ENCODE assay signal across 8 mouse cellular contexts in genomic region chr17:71003112-71003511, GRCm38 (mm10). TPM values are rescaled to one million over a fixed set of nuclear protein-coding genes. Genes with fewer than 3 reads are reported as not detected.
DNase-seq lines count a peak whose midpoint lies in the region; ATAC-seq and TF ChIP-seq lines count a peak whose summit lies in the region.

No protein-coding gene starts in this region.

- peak overlapping the region; percentile 79 for H3K4me2 ChIP-seq in heart, embryonic 13.5 days
- H3K4me2 ChIP-seq in hindbrain, embryonic 11.5 days (replicated peaks; ENCODE audit: low read depth, low read length), result peak overlapping the region; percentile 38; the same call in 1 of the 2 replicates

- no peaks in the 10 kb centered on the region; the same call in 1 of the 2 replicates for H3K9me3 ChIP-seq in heart, embryonic 13.5 days
- H3K9me3 ChIP-seq in ES-E14 (ENCODE audit: control insufficient read depth, insufficient read depth, low read depth, low read length), result no peaks in the 10 kb centered on the region
- no peaks in the 10 kb centered on the region for H3K9me3 ChIP-seq in hindbrain, embryonic 11.5 days (ENCODE audit: control insufficient read depth, low read length)
- no peaks in the 10 kb centered on the region for H3K9me3 ChIP-seq in midbrain, embryonic 10.5 days (replicated peaks)

- peak overlapping the region; percentile 100 for H3K9ac ChIP-seq in heart, embryonic 13.5 days
- no peak overlapping the region; the same call in 1 of the 2 replicates for H3K9ac ChIP-seq in ES-E14 (ENCODE audit: insufficient read depth, low read depth, low read length, poor library complexity, severe bottlenecking)
- no peak overlapping the region for H3K9ac ChIP-seq in hindbrain, embryonic 11.5 days (ENCODE audit: low read depth, low read length)

- intact Hi-C loops in heart, postnatal 25 days (cut with DNase I), result loop anchor here (5.0 kb wide), 2 partner anchors 39 to 194 kb away; no protein-coding TSS in a partner anchor

- H3K27ac ChIP-seq in heart, embryonic 13.5 days (replicated peaks), result peak overlapping the region; percentile 100
- no peak overlapping the region for H3K27ac ChIP-seq in ES-E14 (ENCODE audit: insufficient read depth, low read depth, low read length, poor library complexity, severe bottlenecking)
- no peak overlapping the region for H3K27ac ChIP-seq in hindbrain, embryonic 11.5 days (ENCODE audit: low read depth, low read length)
- peak overlapping the region; percentile 99 for H3K27ac ChIP-seq in midbrain, embryonic 10.5 days (replicated peaks)

- peaks cover 10% of the 10 kb centered on the region for H3K36me3 ChIP-seq in heart, embryonic 13.5 days
- no peaks in the 10 kb centered on the region; the same call in 1 of the 2 replicates for H3K36me3 ChIP-seq in ES-E14 (ENCODE audit: control insufficient read depth, insufficient read depth, low read length, poor library complexity, severe bottlenecking)
- H3K36me3 ChIP-seq in hindbrain, embryonic 11.5 days (ENCODE audit: control insufficient read depth, insufficient read depth, low read length), result no peaks in the 10 kb centered on the region
- H3K36me3 ChIP-seq in midbrain, embryonic 10.5 days, result 0 out of 2 replicates have a peak, but pooled peaks cover 7% of the 10 kb centered on the region

- peaks cover 40% of the 10 kb centered on the region for H3K4me1 ChIP-seq in heart, embryonic 13.5 days
- H3K4me1 ChIP-seq in ES-E14 (ENCODE audit: control insufficient read depth in 2 of 2, insufficient read depth in 2 of 2, low read length in 2 of 2, poor library complexity in 1 of 2), result peaks cover 8 to 10% of the 10 kb centered on the region in 2 experiments; a peak in 3 of 4 replicates
- H3K4me1 ChIP-seq in hindbrain, embryonic 11.5 days (replicated peaks; ENCODE audit: control insufficient read depth, insufficient read depth, low read length), result no peaks in the 10 kb centered on the region
- H3K4me1 ChIP-seq in midbrain, embryonic 10.5 days, result peaks cover 30% of the 10 kb centered on the region

- no peak for DNase-seq in heart, postnatal 25 days (ENCODE audit: low spot score)
- DNase-seq in ES-E14 (ENCODE audit: low read depth, low spot score), result no peak
- no peak for DNase-seq in hindbrain, embryonic 11.5 days (ENCODE audit: low spot score)
- no peak for DNase-seq in midbrain, embryonic 10.5 days (ENCODE audit: low spot score)
- no peak for DNase-seq in embryo, embryonic 9.5 days (ENCODE audit: extremely low spot score)
- no peak for DNase-seq in thymus, postnatal 0 days (ENCODE audit: low spot score)
- no peak for DNase-seq in thymus, postnatal 4 days

- in situ Hi-C loops in ES-E14 (cut with MboI; ENCODE audit: low sequenced_read_pairs in 2 of 2, unreplicated experiment in 2 of 2), result no loop called here

- no peak for ATAC-seq in heart, embryonic 13.5 days (ENCODE audit: extremely low read depth, insufficient number of reproducible peaks, low FRiP score, low TSS enrichment)
- ATAC-seq in hindbrain, embryonic 11.5 days (ENCODE audit: low FRiP score), result no peak

- WGBS in heart, embryonic 13.5 days, result 34% methylated on average over 4 of the region's 4 CpGs
- 71% methylated on average over 4 of the region's 4 CpGs for WGBS in hindbrain, embryonic 11.5 days
- WGBS in midbrain, embryonic 10.5 days, result 73% methylated on average over 4 of the region's 4 CpGs

- peak overlapping the region; percentile 95 for H3K4me3 ChIP-seq in heart, embryonic 13.5 days
- peak overlapping the region; percentile 56 to 60; a peak in 2 of 4 replicates for H3K4me3 ChIP-seq in ES-E14 (ENCODE audit: insufficient read depth in 1 of 2, low read depth in 1 of 2, low read length in 2 of 2, poor library complexity in 1 of 2, severe bottlenecking in 1 of 2)
- no peak overlapping the region for H3K4me3 ChIP-seq in hindbrain, embryonic 11.5 days (ENCODE audit: low read depth, low read length)
- H3K4me3 ChIP-seq in midbrain, embryonic 10.5 days, result peak overlapping the region; percentile 72

- H3K27me3 ChIP-seq in heart, embryonic 13.5 days (replicated peaks), result no peaks in the 10 kb centered on the region
- no peaks in the 10 kb centered on the region for H3K27me3 ChIP-seq in hindbrain, embryonic 11.5 days (ENCODE audit: control insufficient read depth, insufficient read depth, low read length)
- H3K27me3 ChIP-seq in midbrain, embryonic 10.5 days (ENCODE audit: low read depth, poor library complexity, severe bottlenecking), result no peaks in the 10 kb centered on the region

TF ChIP-seq in ES-E14, 5 proteins besides CTCF, POLR2A, EP300 and RAD21:
- TF ChIP-seq MAFK (IDR thresholded peaks at IDR 0.05; ENCODE audit: insufficient read depth, low read depth, low read length), result no peak
- TF ChIP-seq ZC3H11A (IDR thresholded peaks at IDR 0.05; ENCODE audit: borderline replicate concordance, low read depth, low read length), result no peak
- TF ChIP-seq ZNF384 (IDR thresholded peaks at IDR 0.05; ENCODE audit: low read depth, low read length), result no peak
- TF ChIP-seq CHD2 (IDR thresholded peaks at IDR 0.05; ENCODE audit: low read depth, low read length), result no peak

RNA-seq across cellular contexts. Expression of gene Myl12a, which starts 0.4 kb away (rescaled TPM):
- polyA plus RNA-seq in heart, embryonic 13.5 days (2015; fragmentation: Nextera tagmentation; extraction: Ambion mirVana), result 728 and 793 TPM in 2 replicates
- 100 to 1,000 TPM; 944 to 988 TPM for total RNA-seq in heart, postnatal 25 days (2021)
- total RNA-seq in ES-E14 (2012; rRNA removed), result 344 and 460 TPM in 2 replicates
- 448 and 472 TPM in 2 replicates for polyA plus RNA-seq in hindbrain, embryonic 11.5 days (2014; fragmentation: Nextera tagmentation; extraction: Ambion mirVana)
- polyA plus RNA-seq in midbrain, embryonic 10.5 days (2016; fragmentation: Nextera tagmentation; extraction: Ambion mirVana), result 366 and 403 TPM in 2 replicates
- polyA plus RNA-seq in thymus, postnatal 0 days (2015; fragmentation: Nextera tagmentation; extraction: Ambion mirVana), result 587 and 594 TPM in 2 replicates

RNA-seq across cellular contexts. Expression of gene Myom1, which starts 0.7 kb away (rescaled TPM):
- 156 and 169 TPM in 2 replicates for polyA plus RNA-seq in heart, embryonic 13.5 days (2015; fragmentation: Nextera tagmentation; extraction: Ambion mirVana)
- 1,000 to 10,000 TPM; 1,192 to 1,218 TPM for total RNA-seq in heart, postnatal 25 days (2021)
- 2.4 and 3.3 TPM in 2 replicates for total RNA-seq in ES-E14 (2012; rRNA removed)
- 2.0 and 2.8 TPM in 2 replicates for polyA plus RNA-seq in hindbrain, embryonic 11.5 days (2014; fragmentation: Nextera tagmentation; extraction: Ambion mirVana)
- polyA plus RNA-seq in midbrain, embryonic 10.5 days (2016; fragmentation: Nextera tagmentation; extraction: Ambion mirVana), result 1.7 and 2.3 TPM in 2 replicates
- polyA plus RNA-seq in thymus, postnatal 0 days (2015; fragmentation: Nextera tagmentation; extraction: Ambion mirVana), result 1.2 and 1.4 TPM in 2 replicates

Comparison
In these comparisons a context has a peak if more than half of its experiments do, and no peak if none do; other contexts are left out.
1. H3K27ac ChIP-seq: peak in heart, embryonic 13.5 days (single experiment) and midbrain, embryonic 10.5 days (single experiment); none in ES-E14 (single experiment) and hindbrain, embryonic 11.5 days (single experiment).
2. RNA of gene Myom1, which starts 0.7 kb away (polyA plus RNA-seq): 156 to 169 TPM in heart, embryonic 13.5 days; 2.0 to 2.8 TPM in hindbrain, embryonic 11.5 days, 1.7 to 2.3 TPM in midbrain, embryonic 10.5 days and 1.2 to 1.4 TPM in thymus, postnatal 0 days; every median in the first group is over 10 times any median in the second.